In the genomic region with DNA sequence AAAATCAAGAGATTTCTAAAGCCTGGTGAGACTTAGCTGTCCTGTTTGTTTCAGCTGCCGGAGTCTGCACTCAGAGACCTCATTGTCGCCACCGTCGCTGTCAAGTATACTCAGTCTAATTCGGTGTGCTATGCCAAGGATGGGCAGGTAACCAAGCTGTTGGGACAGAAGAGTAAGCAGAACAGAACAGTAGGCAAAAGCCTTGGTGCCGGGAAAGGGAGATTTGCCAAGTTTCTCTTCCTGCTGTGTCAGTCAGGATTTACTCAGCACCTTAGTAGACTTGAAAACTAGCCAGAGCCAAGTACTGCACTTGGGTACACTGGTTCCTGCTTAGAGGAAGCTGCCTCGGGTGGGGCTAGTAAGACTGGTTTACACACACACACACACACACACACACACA, we compare ENCODE assay signal across 15 mouse cellular contexts. TPM values are rescaled to one million over a fixed set of nuclear protein-coding genes. Genes with fewer than 3 reads are reported as not detected.
DNase-seq lines count a peak whose midpoint lies in the region; ATAC-seq lines count a peak whose summit lies in the region.
"Had no signal": no experiment of that assay in that cellular context is flagged by ENCODE, and none has a peak within 500 bp of the region (broad histone marks: within the 10 kb centered on the region; RNA-seq: fewer than 3 reads in every experiment).

No protein-coding gene starts in this region.

- WGBS in midbrain, embryonic 14.5 days = 93% methylated on average over 7 of the region's 7 CpGs
- WGBS in limb, embryonic 10.5 days = 94% methylated on average over 7 of the region's 7 CpGs

- peak; percentile 35; the same call in 1 of the 2 replicates for ATAC-seq in granulocyte monocyte progenitor cell, adult 5-6 weeks (replicated peaks; ENCODE audit: poor library complexity, severe bottlenecking)
- ATAC-seq in midbrain, embryonic 14.5 days (ENCODE audit: low FRiP score, low TSS enrichment) = no peak
- ATAC-seq: Patski had no signal

- no peak overlapping the region for H3K4me3 ChIP-seq in midbrain, embryonic 14.5 days (replicated peaks; ENCODE audit: low read depth, low read length)
- H3K4me3 ChIP-seq in limb, embryonic 10.5 days = no peak overlapping the region
- H3K4me3 ChIP-seq: forebrain, embryonic 13.5 days; liver, embryonic 15.5 days; midbrain, embryonic 10.5 days; neural tube, embryonic 12.5 days had no signal

- H3K4me2 ChIP-seq in midbrain, embryonic 14.5 days (ENCODE audit: low read length) = no peak overlapping the region
- H3K4me2 ChIP-seq: forebrain, embryonic 13.5 days; liver, embryonic 15.5 days; neural tube, embryonic 12.5 days had no signal

- no peaks in the 10 kb centered on the region for H3K27me3 ChIP-seq in midbrain, embryonic 14.5 days (ENCODE audit: control insufficient read depth, insufficient read depth, low read length)
- H3K27me3 ChIP-seq in limb, embryonic 10.5 days (ENCODE audit: low read depth, poor library complexity, severe bottlenecking) = no peaks in the 10 kb centered on the region
- H3K27me3 ChIP-seq: forebrain, embryonic 13.5 days; liver, embryonic 15.5 days; neural tube, embryonic 12.5 days; Patski had no signal

- peak; percentile 3 to 5 for DNase-seq in heart, adult 18-20 months
- DNase-seq in heart, adult 9 months (ENCODE audit: low spot score in 2 of 2) = no peak
- DNase-seq in adipocyte (ENCODE audit: low spot score) = peak; percentile 11
- peak; percentile 28 for DNase-seq in cerebellum, adult 11 months
- DNase-seq in midbrain, embryonic 14.5 days = no peak
- no peak for DNase-seq in limb, embryonic 10.5 days (ENCODE audit: low spot score)
- DNase-seq: gastrocnemius, postnatal 25 days; kidney, postnatal 10 days; thymus, postnatal 25 days had no signal

- H3K9ac ChIP-seq in midbrain, embryonic 14.5 days (replicated peaks; ENCODE audit: low read length) = no peak overlapping the region
- H3K9ac ChIP-seq: forebrain, embryonic 13.5 days; liver, embryonic 15.5 days; neural tube, embryonic 12.5 days had no signal

- H3K4me1 ChIP-seq in midbrain, embryonic 14.5 days (ENCODE audit: control insufficient read depth, insufficient read depth, low read length) = no peaks in the 10 kb centered on the region
- H3K4me1 ChIP-seq in limb, embryonic 10.5 days = no peaks in the 10 kb centered on the region
- H3K4me1 ChIP-seq: forebrain, embryonic 13.5 days; liver, embryonic 15.5 days; midbrain, embryonic 10.5 days; neural tube, embryonic 12.5 days had no signal

- H3K27ac ChIP-seq in midbrain, embryonic 14.5 days (replicated peaks; ENCODE audit: low read depth, low read length) = no peak overlapping the region
- H3K27ac ChIP-seq in limb, embryonic 10.5 days = no peak overlapping the region
- H3K27ac ChIP-seq: forebrain, embryonic 13.5 days; liver, embryonic 15.5 days; midbrain, embryonic 10.5 days; neural tube, embryonic 12.5 days had no signal

- H3K36me3 ChIP-seq in midbrain, embryonic 14.5 days (ENCODE audit: control insufficient read depth, insufficient read depth, low read length) = peaks cover 40% of the 10 kb centered on the region
- H3K36me3 ChIP-seq in limb, embryonic 10.5 days = peaks cover 96% of the 10 kb centered on the region

- H3K9me3 ChIP-seq in midbrain, embryonic 14.5 days (ENCODE audit: control insufficient read depth, low read length) = no peaks in the 10 kb centered on the region
- no peaks in the 10 kb centered on the region for H3K9me3 ChIP-seq in limb, embryonic 10.5 days (replicated peaks)
- H3K9me3 ChIP-seq: forebrain, embryonic 13.5 days; liver, embryonic 15.5 days; midbrain, embryonic 10.5 days; neural tube, embryonic 12.5 days had no signal

RNA-seq across cellular contexts. Expression of gene Atic, which starts 19.0 kb away (rescaled TPM):
- 10 to 100 TPM; 25.6 to 26.6 TPM for total RNA-seq in heart, adult 18-20 months (2021)
- total RNA-seq in granulocyte monocyte progenitor cell, adult 5-6 weeks (2014; fragmentation: Nextera tagmentation) = 89.3 and 116 TPM in 2 replicates
- total RNA-seq in granulocyte monocyte progenitor cell, adult 5-6 weeks (2017) = 166 and 206 TPM in 2 replicates
- 26.4 and 30.6 TPM in 2 replicates for polyA plus RNA-seq in midbrain, embryonic 14.5 days (2014; fragmentation: Nextera tagmentation; extraction: Ambion mirVana)
- 78.5 and 91.1 TPM in 2 replicates for polyA plus RNA-seq in limb, embryonic 10.5 days (2016; fragmentation: Nextera tagmentation; extraction: Ambion mirVana)

Comparison
In these comparisons a context has a peak if more than half of its experiments do, and no peak if none do; other contexts are left out.
1. DNase-seq: peak in heart, adult 18-20 months (2 of 2), adipocyte (single experiment) and cerebellum, adult 11 months (single experiment); none in heart, adult 9 months (0 of 2), midbrain, embryonic 14.5 days (single experiment) and limb, embryonic 10.5 days (single experiment).